ENCODE assay signal across 29 mouse cellular contexts in genomic region chr13:102860733-102861132, GRCm38 (mm10).
DNase-seq lines count a peak whose midpoint lies in the region; ATAC-seq and TF ChIP-seq lines count a peak whose summit lies in the region.
"Had no signal": no experiment of that assay in that cellular context is flagged by ENCODE, and none has a peak within 500 bp of the region (broad histone marks: within the 10 kb centered on the region; RNA-seq: fewer than 3 reads in every experiment).

No protein-coding gene starts in this region.

- H3K36me3 ChIP-seq in heart, embryonic 13.5 days, result no peaks in the 10 kb centered on the region
- H3K36me3 ChIP-seq in heart, embryonic 11.5 days (ENCODE audit: control insufficient read depth, insufficient read depth, low read length), result no peaks in the 10 kb centered on the region
- no peaks in the 10 kb centered on the region for H3K36me3 ChIP-seq in liver, postnatal 0 days (replicated peaks; ENCODE audit: insufficient read depth, low read length)
- H3K36me3 ChIP-seq in liver, embryonic 12.5 days, result no peaks in the 10 kb centered on the region
- H3K36me3 ChIP-seq in lung, postnatal 0 days (ENCODE audit: insufficient read depth, low read length), result no peaks in the 10 kb centered on the region
- H3K36me3 ChIP-seq: embryonic facial prominence, embryonic 10.5 days; embryonic facial prominence, embryonic 15.5 days; G1E; heart, embryonic 10.5 days; hindbrain, embryonic 13.5 days; limb, embryonic 12.5 days; midbrain, embryonic 12.5 days; neural tube, embryonic 12.5 days had no signal

- no peak for TF ChIP-seq POLR2A in lung, adult 2 months (IDR thresholded peaks at IDR 0.05; ENCODE audit: borderline replicate concordance, extremely low read depth, low read depth, low read length)

- no peak overlapping the region for H3K4me2 ChIP-seq in heart, embryonic 13.5 days
- no peak overlapping the region for H3K4me2 ChIP-seq in heart, embryonic 11.5 days
- no peak overlapping the region for H3K4me2 ChIP-seq in liver, postnatal 0 days (ENCODE audit: low read depth, low read length)
- H3K4me2 ChIP-seq in liver, embryonic 12.5 days, result no peak overlapping the region
- H3K4me2 ChIP-seq in lung, postnatal 0 days (replicated peaks; ENCODE audit: low read depth, low read length), result no peak overlapping the region
- H3K4me2 ChIP-seq: embryonic facial prominence, embryonic 15.5 days; forebrain, embryonic 13.5 days; hindbrain, embryonic 13.5 days; limb, embryonic 12.5 days; midbrain, embryonic 12.5 days; neural tube, embryonic 12.5 days had no signal

- peaks cover 69% of the 10 kb centered on the region for H3K4me1 ChIP-seq in heart, embryonic 13.5 days
- H3K4me1 ChIP-seq in heart, embryonic 11.5 days (ENCODE audit: control insufficient read depth, insufficient read depth, low read length), result peaks cover 8% of the 10 kb centered on the region
- H3K4me1 ChIP-seq in liver, postnatal 0 days (ENCODE audit: insufficient read depth), result peaks cover 5% of the 10 kb centered on the region
- H3K4me1 ChIP-seq in liver, embryonic 12.5 days, result peaks cover 33% of the 10 kb centered on the region
- peaks cover 19% of the 10 kb centered on the region; the same call in 1 of the 2 replicates for H3K4me1 ChIP-seq in lung, postnatal 0 days (ENCODE audit: insufficient read depth, low read depth, low read length)
- peaks cover 18% of the 10 kb centered on the region for H3K4me1 ChIP-seq in lung, adult 2 months (ENCODE audit: control insufficient read depth, insufficient read depth, low read length)
- H3K4me1 ChIP-seq: neural tube, embryonic 12.5 days had no signal

- H3K27ac ChIP-seq in heart, embryonic 13.5 days (replicated peaks), result peak overlapping the region; percentile 6; the same call in 1 of the 2 replicates
- H3K27ac ChIP-seq in heart, embryonic 11.5 days (ENCODE audit: low read depth, low read length), result no peak overlapping the region
- peak overlapping the region; percentile 30; the same call in 1 of the 2 replicates for H3K27ac ChIP-seq in liver, postnatal 0 days (ENCODE audit: low read depth)
- no peak overlapping the region for H3K27ac ChIP-seq in liver, embryonic 12.5 days
- H3K27ac ChIP-seq in lung, postnatal 0 days (ENCODE audit: low read length), result peak overlapping the region; percentile 81
- H3K27ac ChIP-seq: embryonic facial prominence, embryonic 10.5 days; embryonic facial prominence, embryonic 15.5 days; forebrain, embryonic 13.5 days; heart, embryonic 10.5 days; hindbrain, embryonic 13.5 days; layer of hippocampus, adult 2 months; left cerebral cortex, adult 2 months; limb, embryonic 12.5 days; midbrain, embryonic 12.5 days; neural tube, embryonic 12.5 days had no signal

- no peak for TF ChIP-seq EP300 in liver, postnatal 0 days (IDR thresholded peaks at IDR 0.05; ENCODE audit: low read depth)
- TF ChIP-seq EP300 in lung, postnatal 0 days (IDR thresholded peaks at IDR 0.05), result peak; percentile 10; the same call in 1 of the 2 replicates

- no peaks in the 10 kb centered on the region for H3K27me3 ChIP-seq in heart, embryonic 13.5 days (replicated peaks)
- no peaks in the 10 kb centered on the region for H3K27me3 ChIP-seq in heart, embryonic 11.5 days (ENCODE audit: control insufficient read depth, insufficient read depth, low read length)
- H3K27me3 ChIP-seq in liver, postnatal 0 days (ENCODE audit: insufficient read depth, low read length), result no peaks in the 10 kb centered on the region
- no peaks in the 10 kb centered on the region for H3K27me3 ChIP-seq in liver, embryonic 12.5 days (replicated peaks)
- H3K27me3 ChIP-seq in lung, postnatal 0 days (replicated peaks; ENCODE audit: insufficient read depth, low read length), result no peaks in the 10 kb centered on the region
- H3K27me3 ChIP-seq: embryonic facial prominence, embryonic 15.5 days; forebrain, embryonic 13.5 days; hindbrain, embryonic 13.5 days; limb, embryonic 12.5 days; megakaryocyte, embryonic 14.5 days; midbrain, embryonic 12.5 days; neural tube, embryonic 12.5 days had no signal

- H3K4me3 ChIP-seq in heart, embryonic 13.5 days, result no peak overlapping the region
- no peak overlapping the region for H3K4me3 ChIP-seq in heart, embryonic 11.5 days (ENCODE audit: low read depth, low read length)
- no peak overlapping the region for H3K4me3 ChIP-seq in liver, postnatal 0 days (ENCODE audit: low read depth, low read length)
- no peak overlapping the region for H3K4me3 ChIP-seq in liver, embryonic 12.5 days
- no peak overlapping the region for H3K4me3 ChIP-seq in lung, postnatal 0 days (ENCODE audit: low read depth, low read length)
- H3K4me3 ChIP-seq in lung, adult 2 months (replicated peaks; ENCODE audit: extremely low read depth, low read depth, low read length), result no peak overlapping the region
- H3K4me3 ChIP-seq: embryonic facial prominence, embryonic 10.5 days; embryonic facial prominence, embryonic 15.5 days; forebrain, embryonic 13.5 days; heart, embryonic 10.5 days; hindbrain, embryonic 13.5 days; layer of hippocampus, adult 2 months; left cerebral cortex, adult 2 months; limb, embryonic 12.5 days; megakaryocyte, embryonic 14.5 days; midbrain, embryonic 12.5 days; myocyte; neural tube, embryonic 12.5 days had no signal

- ATAC-seq in heart, embryonic 13.5 days (ENCODE audit: extremely low read depth, insufficient number of reproducible peaks, low FRiP score, low TSS enrichment), result no peak
- ATAC-seq in heart, embryonic 11.5 days (replicated peaks; ENCODE audit: insufficient number of reproducible peaks, low FRiP score, low TSS enrichment), result no peak
- no peak for ATAC-seq in liver, postnatal 0 days
- no peak for ATAC-seq in liver, embryonic 12.5 days
- peak; percentile 42 for ATAC-seq in lung, postnatal 0 days
- ATAC-seq: forebrain, embryonic 13.5 days; intestine, embryonic 16.5 days had no signal

- WGBS in heart, embryonic 13.5 days, result 91% methylated on average over 7 of the region's 7 CpGs
- WGBS in heart, embryonic 11.5 days (ENCODE audit: insufficient replicate concordance), result 92% methylated on average over 7 of the region's 7 CpGs
- WGBS in liver, postnatal 0 days (ENCODE audit: insufficient replicate concordance), result 89% methylated on average over 7 of the region's 7 CpGs
- 88% methylated on average over 7 of the region's 7 CpGs for WGBS in liver, embryonic 12.5 days (ENCODE audit: insufficient replicate concordance)
- WGBS in lung, postnatal 0 days, result 63% methylated on average over 7 of the region's 7 CpGs
- 76% methylated on average over 7 of the region's 7 CpGs for WGBS in lung, adult 2 months

- no peak overlapping the region for H3K9ac ChIP-seq in heart, embryonic 13.5 days
- H3K9ac ChIP-seq in heart, embryonic 11.5 days (ENCODE audit: low read depth, low read length), result no peak overlapping the region
- no peak overlapping the region for H3K9ac ChIP-seq in liver, postnatal 0 days (replicated peaks)
- H3K9ac ChIP-seq in liver, embryonic 12.5 days, result no peak overlapping the region
- H3K9ac ChIP-seq in lung, postnatal 0 days (replicated peaks; ENCODE audit: low read depth), result no peak overlapping the region
- H3K9ac ChIP-seq: embryonic facial prominence, embryonic 15.5 days; forebrain, embryonic 13.5 days; hindbrain, embryonic 13.5 days; limb, embryonic 12.5 days; midbrain, embryonic 12.5 days; neural tube, embryonic 12.5 days had no signal

- TF ChIP-seq CTCF in liver, postnatal 0 days (IDR thresholded peaks at IDR 0.05; ENCODE audit: low read depth), result no peak
- no peak for TF ChIP-seq CTCF in lung, postnatal 0 days (IDR thresholded peaks at IDR 0.05)
- no peak for TF ChIP-seq CTCF in lung, adult 2 months (IDR thresholded peaks at IDR 0.05; ENCODE audit: insufficient read depth, low read length)

- H3K9me3 ChIP-seq in heart, embryonic 13.5 days, result no peaks in the 10 kb centered on the region
- no peaks in the 10 kb centered on the region for H3K9me3 ChIP-seq in heart, embryonic 11.5 days (replicated peaks; ENCODE audit: control insufficient read depth, low read length)
- H3K9me3 ChIP-seq in liver, postnatal 0 days (ENCODE audit: low read length), result no peaks in the 10 kb centered on the region
- no peaks in the 10 kb centered on the region for H3K9me3 ChIP-seq in liver, embryonic 12.5 days (replicated peaks)
- no peaks in the 10 kb centered on the region for H3K9me3 ChIP-seq in lung, postnatal 0 days (ENCODE audit: low read length)
- H3K9me3 ChIP-seq: embryonic facial prominence, embryonic 10.5 days; embryonic facial prominence, embryonic 15.5 days; forebrain, embryonic 13.5 days; G1E; heart, embryonic 10.5 days; hindbrain, embryonic 13.5 days; limb, embryonic 12.5 days; megakaryocyte, embryonic 14.5 days; midbrain, embryonic 12.5 days; neural tube, embryonic 12.5 days had no signal

- no peak for DNase-seq in liver, postnatal 0 days
- peak; percentile 61 for DNase-seq in lung, postnatal 0 days (ENCODE audit: low spot score)
- DNase-seq in lung, adult 2 months, result no peak
- DNase-seq in urinary bladder, postnatal 36 days (ENCODE audit: low spot score in 2 of 2), result no peak
- DNase-seq: adrenal gland, adult 8-10 months; cerebellum, adult 8-10 months; cerebellum, postnatal 25 days; gastrocnemius, postnatal 10 days; heart, postnatal 4 days; kidney, adult 8-10 months; kidney, postnatal 36 days; right cerebral cortex, postnatal 4 days had no signal

Comparison
In these comparisons a context has a peak if more than half of its experiments do, and no peak if none do; other contexts are left out.
1. H3K27ac ChIP-seq: peak in heart, embryonic 13.5 days (single experiment), liver, postnatal 0 days (single experiment) and lung, postnatal 0 days (single experiment); none in heart, embryonic 11.5 days (single experiment) and liver, embryonic 12.5 days (single experiment).